Mouse (Mus musculus): ENCODE data around the gene Ovol2.
"Not testable (repeated sequence)": the region's sequence is repeated elsewhere in the genome, so short reads cannot be mapped to it uniquely, and the experiment has no call there.

The Ovol2 gene

DNA sequence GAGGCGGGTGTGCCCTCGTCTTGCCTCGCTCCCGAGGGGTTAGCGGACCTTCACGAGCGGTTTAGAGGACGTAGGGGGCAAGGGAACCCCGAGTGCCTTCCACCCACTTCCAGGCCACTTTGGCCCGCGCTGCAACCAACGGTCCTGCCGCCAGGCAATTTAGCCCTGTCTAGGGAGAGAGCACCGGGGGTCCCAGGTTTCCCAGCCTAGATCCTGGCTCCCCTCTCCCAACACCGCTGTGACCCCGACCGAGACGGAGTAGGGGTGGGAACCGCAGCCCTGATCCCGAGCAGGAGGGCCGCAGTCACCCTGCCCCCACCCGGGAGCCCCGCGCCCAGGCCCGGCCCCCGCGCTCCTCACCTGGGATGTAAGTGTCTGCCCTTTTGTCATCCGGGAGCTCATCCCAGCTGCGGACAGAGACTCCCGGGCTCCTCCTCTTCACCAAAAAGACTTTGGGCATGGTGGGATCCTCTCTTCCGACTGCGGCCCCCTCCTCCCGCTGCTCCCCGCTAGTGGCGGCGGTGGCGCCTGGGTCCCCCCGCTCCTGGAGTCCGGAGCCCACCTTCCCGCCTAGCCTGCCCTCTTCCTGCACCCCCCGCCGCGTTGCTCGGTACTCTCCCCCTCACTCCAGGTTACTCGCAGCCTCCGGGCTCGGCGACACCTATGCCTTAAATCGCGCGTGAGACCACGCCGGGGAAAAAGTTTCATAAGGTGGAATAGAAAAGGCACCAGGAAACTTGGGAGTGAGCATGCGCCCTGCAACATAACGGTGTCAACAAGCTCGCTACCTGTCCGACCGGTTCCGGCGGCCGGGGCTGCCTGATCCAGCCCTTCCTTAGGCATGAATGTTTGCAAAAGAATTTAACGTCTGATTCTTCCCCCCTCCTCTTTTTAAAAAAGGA lies at the start of gene Ovol2:
Gene Ovol2, minus strand, starts transcription at position 746 of the 902 bp plus-strand sequence.
- DNase-seq (ENCODE audit: low spot score in 2 of 2) = no peak

DNA sequence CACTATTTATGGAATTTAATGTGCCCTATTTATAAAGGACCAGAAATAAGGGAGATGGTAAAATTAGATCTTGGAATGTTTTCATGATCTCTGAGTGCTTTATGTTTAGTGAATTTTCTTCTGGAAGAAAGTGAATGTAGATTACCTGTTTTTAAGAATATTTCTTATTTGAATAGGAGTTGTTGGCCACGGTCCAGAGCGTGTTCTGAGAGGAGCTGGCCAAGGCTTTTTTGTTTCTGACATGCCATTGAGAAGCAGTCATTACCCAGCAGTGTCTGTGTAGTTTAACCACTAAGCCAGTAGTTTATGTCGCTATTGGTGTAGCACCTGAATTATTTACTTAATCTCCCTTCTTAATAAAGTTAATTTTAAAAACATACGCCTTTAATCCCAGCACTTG lies 49.8 kb upstream of the Ovol2 start:
- DNase-seq (ENCODE audit: low spot score in 2 of 2) = no peak

DNA sequence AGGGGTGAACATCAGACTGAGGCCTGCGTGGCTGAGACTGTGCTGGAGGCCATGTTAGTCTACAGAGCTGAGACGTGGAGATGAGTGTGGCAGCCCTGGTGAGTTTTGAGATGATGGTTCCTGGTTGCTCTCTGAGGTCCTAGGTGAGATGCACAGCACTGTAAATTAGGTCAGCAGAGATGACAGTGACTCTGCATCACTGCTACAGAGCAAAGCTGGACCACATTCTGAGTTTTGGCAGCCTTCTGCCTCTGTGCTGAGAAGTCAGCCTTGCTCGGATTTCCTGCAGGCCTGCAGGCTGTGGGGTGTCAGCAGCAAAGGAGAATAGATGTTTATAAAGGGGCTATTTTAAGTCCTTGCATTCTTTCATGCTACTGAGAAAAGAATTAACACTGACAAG lies 49.3 kb upstream of the Ovol2 start:
- DNase-seq (ENCODE audit: low spot score in 2 of 2) = no peak

DNA sequence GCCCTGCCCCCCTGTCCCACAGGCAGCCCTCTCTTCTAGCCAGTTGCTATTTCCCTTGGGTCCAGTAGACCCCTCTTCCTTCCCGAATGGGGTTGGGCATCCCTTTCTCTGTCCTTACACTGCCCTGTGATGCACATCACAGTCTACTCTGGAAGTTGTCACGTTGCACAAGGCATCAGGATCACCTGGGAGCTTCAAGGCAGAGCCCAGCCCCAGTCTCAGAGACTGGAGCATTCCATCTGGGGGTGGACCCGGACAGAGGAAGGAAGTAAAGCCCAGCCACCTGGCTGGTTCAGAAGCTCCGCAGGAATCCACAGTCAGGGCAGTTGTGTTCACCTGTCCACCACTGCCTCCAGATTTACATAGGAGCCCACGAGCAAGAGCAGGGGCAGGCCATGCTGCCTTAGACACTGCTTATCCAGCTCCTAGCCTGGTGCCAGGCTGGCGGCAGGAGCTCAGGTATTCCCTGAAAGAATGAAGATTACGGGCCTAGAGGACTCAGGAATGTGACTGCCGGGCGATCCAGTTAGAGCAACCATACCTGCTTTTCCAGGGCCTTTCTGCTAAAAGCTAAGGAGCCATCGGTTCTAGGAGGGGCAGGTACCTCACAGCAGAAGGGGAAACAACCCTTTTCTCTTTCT lies 43.2 kb upstream of the Ovol2 start:
- no peak for DNase-seq (ENCODE audit: low spot score in 2 of 2)

DNA sequence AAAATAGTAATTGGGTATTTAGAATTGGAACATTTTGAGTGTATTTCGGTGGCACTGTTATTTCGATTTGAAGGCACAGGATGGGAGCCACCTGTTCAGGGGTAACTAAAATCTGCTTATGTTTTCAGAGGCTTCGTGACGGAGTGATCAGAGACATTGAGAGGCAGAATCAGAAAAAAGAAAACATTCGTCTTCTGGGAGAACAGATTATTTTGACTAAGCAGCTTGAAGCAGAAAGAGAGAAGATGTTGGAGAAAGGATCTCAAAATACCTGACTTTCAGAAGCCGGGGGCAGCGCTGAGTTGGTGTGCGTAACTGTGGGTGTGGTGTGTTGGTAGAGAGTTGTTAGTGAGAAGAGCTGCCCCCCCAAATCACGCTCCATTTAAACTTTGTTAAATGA lies 41.1 kb upstream of the Ovol2 start:
- no peak for DNase-seq (ENCODE audit: low spot score in 2 of 2)

DNA sequence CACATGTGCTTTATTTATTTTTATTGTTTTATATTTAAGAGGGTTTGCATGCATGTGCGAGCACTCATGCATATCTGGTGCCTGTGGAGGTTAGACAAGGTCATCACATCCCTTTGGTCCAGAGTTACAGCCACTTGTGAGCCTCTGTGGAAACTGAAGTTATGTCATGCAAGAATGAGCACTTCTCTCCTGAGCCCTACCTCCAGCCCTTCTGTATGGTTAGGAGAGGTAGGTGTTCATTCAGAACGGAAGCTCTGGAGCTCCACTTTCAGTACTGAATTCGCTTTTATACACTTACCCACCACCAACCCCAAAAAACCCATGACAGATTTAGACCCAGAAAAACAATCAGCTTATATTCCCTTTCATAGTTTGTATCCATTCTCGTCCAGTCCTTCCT lies 39.6 kb upstream of the Ovol2 start:
- DNase-seq (ENCODE audit: low spot score in 2 of 2) = no peak

DNA sequence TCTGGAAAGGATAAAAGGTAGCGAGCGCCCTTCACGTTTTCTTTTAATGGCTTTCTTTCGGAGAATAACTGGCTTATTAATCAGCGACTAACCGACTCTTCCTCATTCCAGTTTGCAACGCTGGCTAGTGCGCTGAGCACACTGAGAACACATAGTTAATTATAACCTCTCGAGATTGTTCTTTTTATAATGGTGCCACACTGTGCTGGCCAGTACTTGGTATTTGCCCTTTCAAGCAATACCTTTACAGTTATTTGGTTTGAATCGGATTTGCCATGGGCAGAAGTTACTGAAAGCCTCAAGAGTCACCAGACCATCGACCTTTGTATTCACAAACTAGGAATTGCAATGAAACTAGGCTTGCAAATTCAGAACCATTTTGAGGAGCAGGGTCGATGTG lies 37.6 kb upstream of the Ovol2 start:
- DNase-seq (ENCODE audit: low spot score in 2 of 2) = no peak

DNA sequence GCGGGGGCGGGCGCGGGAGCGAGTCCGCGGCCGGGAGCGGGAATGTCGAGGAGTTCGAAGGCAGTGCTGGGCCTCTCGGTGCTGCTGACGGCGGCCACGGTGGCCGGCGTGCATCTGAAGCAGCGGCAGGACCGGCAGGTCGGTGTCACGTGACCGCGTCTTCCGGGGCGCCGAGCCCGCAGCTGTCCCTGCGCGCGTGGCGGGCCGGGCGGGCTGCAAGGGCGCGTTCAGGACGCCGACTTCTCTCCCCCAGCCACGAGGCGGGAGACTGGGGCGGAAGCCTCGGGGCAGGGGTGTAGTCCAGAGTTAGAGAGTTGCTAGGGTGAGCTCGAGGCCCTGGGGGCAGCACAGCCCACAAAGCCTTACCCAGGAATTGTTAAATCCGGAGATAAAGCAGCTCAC lies 37.1 kb upstream of the Ovol2 start:
- peak; percentile 69 to 75 for DNase-seq (ENCODE audit: low spot score in 2 of 2)

DNA sequence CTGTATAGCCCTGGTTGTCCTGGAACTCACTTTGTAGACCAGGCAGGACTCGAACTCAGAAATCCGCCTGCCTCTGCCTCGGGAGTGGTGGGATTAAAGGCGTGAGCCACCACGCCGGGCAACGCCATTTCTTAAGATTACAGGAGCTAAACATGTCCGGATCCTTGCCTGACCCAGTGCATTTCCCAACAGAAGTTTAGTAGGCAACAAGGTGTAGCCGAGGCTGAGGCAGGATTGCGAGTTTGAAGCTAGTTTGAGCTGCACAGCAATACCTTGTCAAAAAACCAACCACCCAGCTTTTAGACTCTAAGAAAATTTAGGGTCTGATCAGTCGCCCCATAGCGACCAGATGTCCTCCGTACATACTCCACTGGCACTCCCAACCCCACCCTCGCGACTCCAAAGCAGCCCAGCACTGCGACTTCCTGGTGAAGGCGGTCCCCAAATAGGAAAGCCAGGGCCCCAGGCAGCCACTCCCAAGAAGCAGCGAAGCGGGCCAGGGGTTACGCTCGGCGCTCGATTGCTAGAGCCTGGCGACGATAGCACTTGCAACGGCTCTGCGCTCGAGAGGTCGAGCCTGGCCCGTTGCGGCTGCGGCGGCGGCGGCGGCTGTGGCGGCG lies 36.6 kb upstream of the Ovol2 start, which contains the start of the genes Kat14 and Pet117:
Gene Kat14, plus strand, starts transcription at position 584 of the 620 bp plus-strand sequence.
Gene Pet117, plus strand, starts transcription at position 597 of the 620 bp plus-strand sequence.
- peak; percentile 90 to 91 for DNase-seq (ENCODE audit: low spot score in 2 of 2)

DNA sequence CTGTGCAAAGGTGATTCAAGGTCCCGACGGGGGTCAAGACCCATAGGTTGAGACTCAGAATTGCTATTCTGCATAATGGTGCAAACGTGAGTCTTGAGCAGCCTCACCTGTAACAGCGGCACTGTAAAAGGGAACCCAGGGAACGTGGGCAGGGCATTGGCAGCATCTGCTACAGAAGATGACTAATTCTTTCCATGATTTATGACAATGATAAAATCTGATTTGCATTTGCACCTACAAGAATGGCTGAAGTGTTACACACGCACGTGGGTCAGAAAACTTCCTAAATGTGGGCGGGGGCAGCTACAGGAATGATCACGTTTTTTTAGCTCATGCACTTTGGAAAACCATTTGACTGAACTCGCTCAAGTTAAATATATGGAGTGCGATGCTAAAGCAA lies 20.9 kb upstream of the Ovol2 start:
- no peak for DNase-seq (ENCODE audit: low spot score in 2 of 2)

DNA sequence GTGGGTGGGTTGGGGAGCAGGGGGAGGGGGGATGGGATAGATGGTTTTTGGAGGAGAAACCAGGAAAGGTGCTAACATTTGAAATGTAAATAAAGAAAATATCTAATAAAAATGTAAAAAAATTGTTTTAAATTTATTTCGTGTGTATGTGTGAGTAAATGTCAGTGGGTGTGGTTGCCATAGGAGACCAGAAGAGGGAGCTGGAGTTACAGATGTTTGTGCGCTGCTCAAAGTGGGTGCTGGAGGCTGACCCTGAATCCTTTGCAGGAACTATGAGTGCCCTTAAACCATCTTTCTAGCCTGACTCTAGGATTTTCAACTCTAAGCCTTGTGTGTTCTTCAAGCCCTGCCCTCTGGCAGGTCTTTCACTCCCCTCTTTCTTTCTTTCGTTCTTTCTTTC lies 16.6 kb upstream of the Ovol2 start:
- no peak for DNase-seq (ENCODE audit: low spot score in 2 of 2)

DNA sequence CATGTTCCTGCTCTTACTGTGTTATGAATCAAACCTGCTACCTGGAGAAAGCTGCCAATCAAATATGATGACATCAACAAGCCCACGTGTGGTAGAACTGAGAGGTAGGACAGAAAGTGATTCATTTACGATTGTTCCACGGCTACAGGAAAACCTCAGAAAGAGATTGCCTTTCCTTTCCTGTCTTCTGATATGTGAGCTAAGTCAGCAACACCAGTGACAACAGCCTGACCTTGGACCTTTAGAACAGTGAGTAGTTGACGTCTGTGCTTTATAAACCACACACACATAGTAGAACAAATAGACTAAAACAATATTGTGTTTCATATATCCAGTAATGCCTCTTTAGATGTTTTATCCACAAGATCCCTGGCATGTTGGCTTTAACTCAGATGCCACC lies 11.2 kb upstream of the Ovol2 start:
- DNase-seq (ENCODE audit: low spot score in 2 of 2) = no peak

DNA sequence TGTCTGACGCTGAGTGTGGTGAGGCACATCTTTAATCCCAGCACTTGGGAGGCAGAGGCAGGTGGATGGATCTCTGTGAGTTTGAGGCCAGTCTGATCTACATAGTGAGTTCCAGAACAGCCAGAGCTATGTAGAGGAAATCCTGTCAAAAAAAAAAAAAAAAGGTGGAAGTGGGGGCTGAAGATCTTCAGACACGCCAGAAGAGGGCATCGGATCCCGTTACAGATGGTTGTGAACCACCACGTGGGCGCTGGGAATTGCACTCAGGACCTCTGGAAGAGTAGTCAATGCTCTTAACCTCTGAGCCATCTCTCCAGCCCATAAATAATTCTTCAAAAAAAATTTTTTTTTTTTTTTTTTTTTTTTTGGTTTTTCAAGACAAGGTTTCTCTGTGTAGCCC lies 6.2 kb upstream of the Ovol2 start:
- DNase-seq (ENCODE audit: low spot score in 2 of 2) = not testable (repeated sequence)

DNA sequence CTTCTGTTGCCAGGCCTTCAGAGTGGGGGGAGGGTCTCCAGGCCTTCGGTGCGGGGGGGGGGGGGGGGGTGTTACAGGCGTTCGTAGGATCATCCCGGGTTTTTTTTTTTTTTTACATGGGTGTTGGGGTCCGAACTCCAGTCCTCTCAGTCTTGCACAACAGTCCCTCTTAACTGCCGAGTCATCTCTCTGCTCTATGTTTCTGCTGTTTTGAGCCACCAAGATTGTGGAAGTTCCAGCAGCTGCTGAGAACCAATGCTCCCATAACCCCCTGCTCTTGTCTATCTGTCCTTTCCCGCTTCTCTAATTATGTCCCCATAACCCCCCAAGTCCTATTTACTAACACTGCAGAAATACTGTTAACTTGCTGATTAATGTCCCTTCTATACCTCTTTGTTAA lies 5.8 kb upstream of the Ovol2 start:
- no peak for DNase-seq (ENCODE audit: low spot score in 2 of 2)

DNA sequence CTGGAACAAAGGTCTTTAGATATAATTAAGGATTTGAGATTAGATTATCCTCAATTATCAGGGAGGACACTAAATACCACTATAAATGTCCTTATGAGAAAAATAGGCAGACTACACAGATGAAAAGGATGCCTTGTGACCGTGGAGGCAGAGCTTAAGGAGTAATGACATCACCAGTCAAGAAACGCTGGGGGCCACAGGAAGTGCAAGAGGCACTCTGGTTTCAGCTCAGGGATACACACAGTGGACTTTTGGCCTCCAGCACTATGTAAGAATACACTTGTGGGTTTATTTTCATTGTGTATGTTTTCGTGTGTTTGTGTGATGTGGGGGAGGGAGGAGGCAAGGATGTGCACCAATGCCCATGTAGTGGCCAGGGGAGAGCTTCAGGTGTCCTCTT lies 5.3 kb upstream of the Ovol2 start:
- DNase-seq (ENCODE audit: low spot score in 2 of 2) = no peak

DNA sequence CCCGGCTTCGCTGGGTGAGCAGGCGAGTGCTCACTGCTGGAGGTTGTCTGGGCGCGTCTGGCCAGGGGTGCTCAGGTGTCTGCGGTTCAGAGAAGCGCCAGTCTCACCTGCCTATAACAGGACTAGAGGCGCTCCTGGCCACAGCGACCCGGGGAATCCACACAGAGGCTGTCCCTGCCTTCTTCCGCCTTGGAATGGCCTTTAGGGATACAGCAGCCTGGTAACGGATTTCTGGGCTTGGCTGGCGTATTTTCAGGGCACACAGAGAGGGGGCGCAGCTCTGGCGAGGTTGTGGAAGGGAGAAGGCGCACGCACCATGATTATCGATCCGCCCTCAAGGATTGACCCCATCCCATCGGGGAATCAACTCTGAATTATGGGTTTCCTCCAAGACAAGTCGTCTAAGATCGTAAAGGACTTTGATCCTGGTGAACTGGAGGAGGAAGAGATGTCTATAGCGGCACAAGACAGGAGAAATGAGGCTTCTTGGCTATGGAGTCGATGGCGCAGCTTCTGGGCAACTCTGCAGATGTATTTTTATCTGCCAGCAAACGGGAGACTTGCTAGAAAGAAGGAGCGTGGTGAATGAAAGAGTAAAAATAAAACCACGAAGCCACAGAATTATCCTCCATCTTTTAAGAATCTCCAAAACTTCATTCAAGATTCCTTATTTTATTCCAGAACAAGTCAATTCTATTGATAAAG lies 1.3 kb upstream of the Ovol2 start:
- DNase-seq (ENCODE audit: low spot score in 2 of 2) = no peak

DNA sequence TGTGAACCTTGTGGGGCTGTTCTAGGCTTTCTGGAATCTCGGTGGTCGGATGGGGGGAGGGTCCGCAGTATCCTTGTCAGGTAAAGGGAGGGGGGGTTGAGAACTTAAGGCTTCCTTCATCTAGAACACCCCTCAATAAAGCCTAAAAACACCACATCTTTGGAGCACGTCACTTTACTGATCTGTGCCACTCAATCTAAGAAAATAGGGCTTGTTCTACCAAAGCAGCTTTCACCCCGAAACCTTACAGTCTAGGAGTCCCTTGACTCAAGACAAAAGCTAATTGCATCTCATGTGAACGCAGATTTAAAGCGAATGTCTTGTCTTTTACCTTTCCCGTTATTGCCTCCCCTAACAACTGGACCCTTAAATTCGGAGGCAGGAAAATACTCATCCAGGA lies 540 bp upstream of the Ovol2 start:
- DNase-seq (ENCODE audit: low spot score in 2 of 2) = no peak

DNA sequence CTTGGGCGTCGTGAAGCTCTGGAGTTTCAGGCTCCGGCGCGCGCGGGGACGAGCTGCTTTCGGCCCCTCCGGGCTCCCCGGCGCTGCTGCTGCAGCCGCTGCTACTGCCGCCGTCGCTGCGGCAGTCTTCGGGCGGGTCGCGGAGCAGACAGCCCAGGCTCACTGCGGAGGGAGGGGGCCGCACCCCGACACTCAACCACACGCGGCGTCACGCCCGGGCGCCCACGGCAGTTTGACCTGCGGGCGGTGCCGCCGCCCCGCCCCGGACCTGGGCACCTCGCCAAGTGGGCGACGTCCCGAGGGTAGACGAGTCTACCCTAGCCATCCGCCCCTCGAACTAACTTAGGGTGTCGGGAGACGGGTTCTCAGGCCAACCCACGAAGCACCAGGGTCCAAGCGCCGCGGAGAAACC lies 980 bp downstream of the Ovol2 start:
- no peak for DNase-seq (ENCODE audit: low spot score in 2 of 2)

DNA sequence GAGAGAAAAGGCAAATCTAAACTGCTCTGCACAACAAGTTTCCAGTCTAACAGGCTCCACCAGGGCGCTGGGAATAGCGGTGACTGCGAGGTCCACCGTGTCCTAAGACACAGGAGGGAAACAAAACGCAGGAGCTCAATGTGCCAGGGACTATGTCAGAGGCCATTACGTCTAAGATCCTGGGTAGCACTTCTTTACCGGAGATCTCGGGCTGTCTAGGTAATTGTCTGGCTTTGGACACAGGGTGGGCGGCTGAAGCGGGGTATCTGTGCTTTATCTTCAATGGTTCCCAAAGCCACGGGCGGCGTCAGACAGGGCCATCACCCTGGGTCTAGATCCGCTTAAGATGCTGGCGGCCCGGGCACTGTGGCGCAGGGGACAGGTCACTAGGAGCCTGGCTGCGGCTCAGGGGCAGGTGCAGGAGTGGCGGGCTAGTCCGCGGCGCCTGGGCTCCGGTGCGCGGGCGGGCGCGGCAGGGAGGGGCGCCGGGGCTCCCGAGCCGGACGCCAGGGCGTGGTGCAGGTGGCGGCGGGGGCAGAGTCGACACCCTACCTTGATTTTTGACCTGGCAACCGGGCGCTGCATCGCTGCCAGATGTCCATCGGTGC lies 1.5 kb downstream of the Ovol2 start:
- DNase-seq (ENCODE audit: low spot score in 2 of 2) = no peak

DNA sequence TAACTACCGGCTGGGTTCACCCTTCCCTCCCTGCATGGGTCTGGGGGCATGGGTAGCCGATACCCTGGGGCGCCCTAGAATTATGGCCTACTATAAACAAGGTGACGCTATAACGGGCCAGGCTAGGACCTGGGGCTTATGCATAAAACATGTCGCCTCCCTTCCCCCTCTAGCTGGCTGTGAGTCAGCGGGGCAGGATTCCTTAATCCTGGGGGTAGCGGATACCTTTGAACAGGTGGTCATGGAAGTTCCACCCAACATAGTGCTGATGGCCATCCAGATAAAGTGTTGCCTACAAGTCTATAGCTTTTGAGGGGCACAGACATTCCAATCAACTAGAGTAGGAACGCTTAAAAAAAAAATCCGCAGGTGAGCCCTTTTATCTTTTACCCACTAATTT lies 2.0 kb downstream of the Ovol2 start:
- DNase-seq (ENCODE audit: low spot score in 2 of 2) = no peak

DNA sequence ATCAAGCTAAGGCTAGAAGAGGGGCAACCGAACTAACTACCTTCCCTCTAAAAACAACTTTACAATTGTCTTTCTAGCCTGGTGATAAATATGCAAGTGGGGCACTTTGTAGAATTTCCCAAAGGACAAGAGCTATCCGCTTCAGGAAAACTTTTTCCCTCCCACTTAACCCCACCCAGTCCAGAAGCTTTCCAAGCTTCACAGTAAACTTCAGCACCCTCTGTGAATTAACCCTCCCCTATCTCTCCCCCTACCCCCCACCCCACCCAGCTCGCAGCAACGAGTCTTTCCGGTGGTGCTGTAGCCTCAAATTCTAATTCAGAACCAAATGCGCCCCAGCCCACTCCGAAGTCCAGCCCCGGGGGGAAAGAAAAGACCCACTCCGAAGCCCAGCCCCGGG lies 2.5 kb downstream of the Ovol2 start:
- DNase-seq (ENCODE audit: low spot score in 2 of 2) = no peak

DNA sequence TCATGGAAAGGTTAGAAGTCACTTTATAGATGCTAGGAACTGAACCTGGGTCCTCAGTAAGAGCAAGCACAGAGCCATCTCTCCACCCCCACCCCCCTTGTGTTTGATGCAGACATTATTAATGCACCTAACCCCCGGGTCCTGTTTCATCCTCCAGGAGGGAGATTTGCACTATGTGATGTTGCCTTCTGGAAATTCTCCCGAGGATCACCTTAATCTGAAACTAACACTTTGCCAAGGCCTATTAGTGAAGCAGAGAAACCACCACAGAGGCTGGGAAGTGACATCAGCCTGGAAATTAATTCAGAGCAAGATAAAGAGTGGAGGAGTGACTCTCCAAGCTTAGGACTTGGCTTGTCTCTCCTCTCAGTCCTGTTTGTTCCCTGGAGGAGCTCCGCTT lies 7.7 kb downstream of the Ovol2 start:
- no peak for DNase-seq (ENCODE audit: low spot score in 2 of 2)

All from thymus, postnatal 10 days (tissue).